Mouse (Mus musculus): ENCODE measurements around the gene Synpr. TPM values are rescaled to one million over a fixed set of nuclear protein-coding genes. Genes with fewer than 3 reads are reported as not detected.
"Not testable (repeated sequence)": the region's sequence is repeated elsewhere in the genome, so short reads cannot be mapped to it uniquely, and the experiment has no call there.

Synpr gene
- total and polyA plus RNA-seq, 3 experiments: not detected

DNA sequence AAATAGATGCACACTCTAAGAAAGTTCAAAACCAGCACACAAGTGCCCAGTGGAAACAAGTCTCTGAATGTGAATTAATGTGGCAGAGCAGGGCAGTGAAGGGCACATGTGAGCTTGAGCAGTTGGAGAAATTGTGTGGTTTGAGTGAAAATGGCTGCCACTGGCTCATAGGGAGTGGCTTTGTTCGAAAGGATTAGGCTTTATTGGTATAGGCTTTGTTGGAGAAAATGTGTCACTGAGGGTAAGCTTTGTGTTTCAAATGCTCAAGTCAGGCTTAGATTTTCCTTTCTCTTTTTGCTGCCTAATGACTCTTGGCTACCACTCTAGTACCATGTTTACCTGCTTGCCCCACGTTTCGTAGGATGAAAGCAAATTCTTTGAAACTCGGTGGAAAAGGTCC is 37.1 kb upstream of the Synpr start:
- no peak overlapping the region for H3K27ac ChIP-seq (ENCODE audit: insufficient read depth, low read depth)
- DNase-seq (ENCODE audit: extremely low read depth): no peak
- 0 out of 2 replicates have a peak overlapping the region, but pooled peaks have one; percentile 13 for H3K4me2 ChIP-seq (ENCODE audit: insufficient read depth, low read depth, poor library complexity, severe bottlenecking)
- no peaks in the 10 kb centered on the region for H3K9me3 ChIP-seq (replicated peaks; ENCODE audit: low read length)
- H3K79me2 ChIP-seq (replicated peaks; ENCODE audit: control insufficient read depth, extremely low read depth, insufficient read depth, poor library complexity, severe bottlenecking): no peaks in the 10 kb centered on the region
- dilution Hi-C loops (cut with MboI; ENCODE audit: extremely low pct_ligation_motif_present, extremely low pct_unique_long_range_greater_than_20kb, low sequenced_read_pairs): no loop called here
- in situ Hi-C loops (cut with MboI; ENCODE audit: low pct_ligation_motif_present, low pct_unique_long_range_greater_than_20kb, low sequenced_read_pairs): no loop called here
- H3K9ac ChIP-seq (ENCODE audit: insufficient read depth, low read depth): no peak overlapping the region
- H3K4me1 ChIP-seq (ENCODE audit: control insufficient read depth in 1 of 2, insufficient read depth in 2 of 2): no peaks in the 10 kb centered on the region
- H3K4me3 ChIP-seq (replicated peaks in 1 of 3; ENCODE audit: low read depth in 2 of 3, low read length in 2 of 3, poor library complexity in 1 of 3): no peak overlapping the region
- TF ChIP-seq ZKSCAN1 (IDR thresholded peaks at IDR 0.05; ENCODE audit: borderline replicate concordance, low read depth, low read length): no peak
- no peak for TF ChIP-seq MXI1 (IDR thresholded peaks at IDR 0.05; ENCODE audit: low read depth, low read length)
- TF ChIP-seq CHD2 (IDR thresholded peaks at IDR 0.05; ENCODE audit: low read length): no peak
- TF ChIP-seq ZMIZ1 (IDR thresholded peaks at IDR 0.05; ENCODE audit: low read depth, low read length): no peak
- no peak for TF ChIP-seq SMC3 (IDR thresholded peaks at IDR 0.05; ENCODE audit: low read depth, low read length)
- no peak for TF ChIP-seq MAZ (IDR thresholded peaks at IDR 0.05; ENCODE audit: low read depth, low read length)
- no peak for TF ChIP-seq UBTF (IDR thresholded peaks at IDR 0.05; ENCODE audit: low read depth, low read length)
- TF ChIP-seq NRF1 (IDR thresholded peaks at IDR 0.05; ENCODE audit: low read depth, low read length): no peak
- no peaks in the 10 kb centered on the region for H3K27me3 ChIP-seq (replicated peaks)
- H3K36me3 ChIP-seq (replicated peaks in 1 of 2; ENCODE audit: control insufficient read depth in 1 of 2, insufficient read depth in 1 of 2, low read length in 1 of 2): no peaks in the 10 kb centered on the region

DNA sequence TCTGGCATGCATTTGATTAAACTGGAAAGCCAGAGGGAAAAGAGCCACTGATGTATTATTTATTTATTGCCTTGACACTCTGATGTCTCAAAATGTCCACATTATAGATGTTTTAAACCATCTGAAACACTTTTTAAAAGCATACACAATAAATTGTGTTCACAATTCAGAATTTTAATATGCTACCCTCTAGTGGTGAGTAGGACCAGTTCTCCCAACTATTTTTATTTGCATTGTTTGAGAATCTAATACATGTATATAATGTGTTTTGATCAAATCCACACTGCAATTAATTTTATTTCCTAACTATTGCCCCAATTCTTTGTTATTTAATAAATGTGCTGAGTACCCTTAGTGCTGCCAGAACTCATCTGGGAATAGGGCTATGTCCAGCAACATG is 35.2 kb upstream of the Synpr start:
- dilution Hi-C loops (cut with MboI; ENCODE audit: extremely low pct_ligation_motif_present, extremely low pct_unique_long_range_greater_than_20kb, low sequenced_read_pairs): no loop called here

GRCm38 (mm10) chr14:13252594-13252993 is 32.0 kb upstream of the Synpr start:
- dilution Hi-C loops (cut with MboI; ENCODE audit: extremely low pct_ligation_motif_present, extremely low pct_unique_long_range_greater_than_20kb, low sequenced_read_pairs): no loop called here
- no peak overlapping the region for H3K4me3 ChIP-seq (replicated peaks in 1 of 3; ENCODE audit: low read depth in 2 of 3, low read length in 2 of 3, poor library complexity in 1 of 3)
- no peak overlapping the region for H3K27ac ChIP-seq (ENCODE audit: insufficient read depth, low read depth)
- H3K9ac ChIP-seq (ENCODE audit: insufficient read depth, low read depth): no peak overlapping the region
- in situ Hi-C loops (cut with MboI; ENCODE audit: low pct_ligation_motif_present, low pct_unique_long_range_greater_than_20kb, low sequenced_read_pairs): no loop called here
- no peaks in the 10 kb centered on the region for H3K36me3 ChIP-seq (replicated peaks in 1 of 2; ENCODE audit: control insufficient read depth in 1 of 2, insufficient read depth in 1 of 2, low read length in 1 of 2)
- no peaks in the 10 kb centered on the region for H3K4me1 ChIP-seq (ENCODE audit: control insufficient read depth in 1 of 2, insufficient read depth in 2 of 2)
- no peak for TF ChIP-seq ZC3H11A (IDR thresholded peaks at IDR 0.05; ENCODE audit: low read depth, low read length)
- TF ChIP-seq EP300 (IDR thresholded peaks at IDR 0.05; ENCODE audit: low read length): no peak
- TF ChIP-seq ETS1 (conservative IDR thresholded peaks at IDR 0.05; ENCODE audit: low read depth, low read length): no peak
- TF ChIP-seq CTCF (conservative IDR thresholded peaks at IDR 0.05 in 1 of 2, IDR thresholded peaks at IDR 0.05 in 1 of 2; ENCODE audit: low read depth in 2 of 2, low read length in 2 of 2): no peak
- no peak for TF ChIP-seq JUND (conservative IDR thresholded peaks at IDR 0.05; ENCODE audit: low read depth, low read length)
- no peak for TF ChIP-seq BHLHE40 (IDR thresholded peaks at IDR 0.05; ENCODE audit: low read depth, low read length)
- TF ChIP-seq ZNF384 (IDR thresholded peaks at IDR 0.05; ENCODE audit: low read depth, low read length): no peak
- no peak for TF ChIP-seq MAX (IDR thresholded peaks at IDR 0.05; ENCODE audit: low read length)
- no peak for TF ChIP-seq MXI1 (IDR thresholded peaks at IDR 0.05; ENCODE audit: low read depth, low read length)
- no peak for TF ChIP-seq MYC (IDR thresholded peaks at IDR 0.05; ENCODE audit: low read depth, low read length)
- TF ChIP-seq CHD1 (IDR thresholded peaks at IDR 0.05; ENCODE audit: low read depth, low read length): no peak
- TF ChIP-seq POLR2A (IDR thresholded peaks at IDR 0.05; ENCODE audit: low read depth, low read length): no peak
- TF ChIP-seq MEF2A (IDR thresholded peaks at IDR 0.05; ENCODE audit: borderline replicate concordance, low read depth, low read length): no peak
- TF ChIP-seq TCF12 (IDR thresholded peaks at IDR 0.05; ENCODE audit: low read depth, low read length): no peak
- H3K27me3 ChIP-seq (replicated peaks): no peaks in the 10 kb centered on the region
- H3K4me2 ChIP-seq (ENCODE audit: insufficient read depth, low read depth, poor library complexity, severe bottlenecking): no peak overlapping the region
- no peaks in the 10 kb centered on the region for H3K79me2 ChIP-seq (replicated peaks; ENCODE audit: control insufficient read depth, extremely low read depth, insufficient read depth, poor library complexity, severe bottlenecking)
- DNase-seq (ENCODE audit: extremely low read depth): no peak
- H3K9me3 ChIP-seq (replicated peaks; ENCODE audit: low read length): no peaks in the 10 kb centered on the region

More for the DNA sequence above, 35.2 kb upstream of the Synpr start:
- no peak for DNase-seq (ENCODE audit: extremely low read depth)
- no peaks in the 10 kb centered on the region for H3K36me3 ChIP-seq (replicated peaks in 1 of 2; ENCODE audit: control insufficient read depth in 1 of 2, insufficient read depth in 1 of 2, low read length in 1 of 2)
- no peak overlapping the region for H3K27ac ChIP-seq (ENCODE audit: insufficient read depth, low read depth)
- H3K4me1 ChIP-seq (ENCODE audit: control insufficient read depth in 1 of 2, insufficient read depth in 2 of 2): no peaks in the 10 kb centered on the region
- in situ Hi-C loops (cut with MboI; ENCODE audit: low pct_ligation_motif_present, low pct_unique_long_range_greater_than_20kb, low sequenced_read_pairs): no loop called here
- TF ChIP-seq MAX (IDR thresholded peaks at IDR 0.05; ENCODE audit: low read length) (no peak), CTCF (conservative IDR thresholded peaks at IDR 0.05 in 1 of 2, IDR thresholded peaks at IDR 0.05 in 1 of 2; ENCODE audit: low read depth in 2 of 2, low read length in 2 of 2) (peak in 1 of 2 experiments; percentile 35; a peak in 2 of 4 replicates)
- no peak overlapping the region for H3K9ac ChIP-seq (ENCODE audit: insufficient read depth, low read depth)
- no peaks in the 10 kb centered on the region for H3K9me3 ChIP-seq (replicated peaks; ENCODE audit: low read length)
- H3K4me2 ChIP-seq (ENCODE audit: insufficient read depth, low read depth, poor library complexity, severe bottlenecking): no peak overlapping the region
- no peaks in the 10 kb centered on the region for H3K27me3 ChIP-seq (replicated peaks)
- no peaks in the 10 kb centered on the region for H3K79me2 ChIP-seq (replicated peaks; ENCODE audit: control insufficient read depth, extremely low read depth, insufficient read depth, poor library complexity, severe bottlenecking)
- no peak overlapping the region for H3K4me3 ChIP-seq (replicated peaks in 1 of 3; ENCODE audit: low read depth in 2 of 3, low read length in 2 of 3, poor library complexity in 1 of 3)

DNA sequence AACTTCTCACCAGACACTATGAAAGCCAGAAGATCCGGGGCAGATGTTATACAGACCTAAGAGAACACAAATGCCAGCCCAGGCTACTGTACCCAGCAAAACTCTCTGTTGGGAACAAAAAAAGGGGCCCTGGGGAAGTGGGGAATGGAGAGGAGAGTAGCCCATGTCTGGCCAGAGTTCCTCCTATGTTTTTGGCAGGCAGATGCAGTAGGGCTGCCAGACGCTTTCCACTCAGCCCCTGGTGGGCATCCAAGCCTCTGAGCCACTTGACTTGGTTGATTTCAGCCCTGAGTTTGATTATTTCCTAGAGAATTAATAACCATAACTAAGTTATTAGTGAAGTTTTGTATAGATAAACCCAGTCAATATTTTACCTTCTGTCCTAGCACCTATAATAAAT is 29.8 kb upstream of the Synpr start:
- H3K79me2 ChIP-seq (replicated peaks; ENCODE audit: control insufficient read depth, extremely low read depth, insufficient read depth, poor library complexity, severe bottlenecking); dilution Hi-C loops (cut with MboI; ENCODE audit: extremely low pct_ligation_motif_present, extremely low pct_unique_long_range_greater_than_20kb, low sequenced_read_pairs); H3K36me3 ChIP-seq (replicated peaks in 1 of 2; ENCODE audit: control insufficient read depth in 1 of 2, insufficient read depth in 1 of 2, low read length in 1 of 2); in situ Hi-C loops (cut with MboI; ENCODE audit: low pct_ligation_motif_present, low pct_unique_long_range_greater_than_20kb, low sequenced_read_pairs); H3K27me3 ChIP-seq (replicated peaks); H3K9me3 ChIP-seq (replicated peaks; ENCODE audit: low read length); H3K4me2 ChIP-seq (ENCODE audit: insufficient read depth, low read depth, poor library complexity, severe bottlenecking); H3K4me3 ChIP-seq (replicated peaks in 1 of 3; ENCODE audit: low read depth in 2 of 3, low read length in 2 of 3, poor library complexity in 1 of 3); DNase-seq (ENCODE audit: extremely low read depth); H3K4me1 ChIP-seq (ENCODE audit: control insufficient read depth in 1 of 2, insufficient read depth in 2 of 2); H3K27ac ChIP-seq (ENCODE audit: insufficient read depth, low read depth); H3K9ac ChIP-seq (ENCODE audit: insufficient read depth, low read depth): not testable (repeated sequence)

Measured in CH12.LX (cell line).